Mouse (Mus musculus): Measurements from ENCODE around the gene Ank3. TPM values are rescaled to one million over a fixed set of nuclear protein-coding genes. Genes with fewer than 3 reads are reported as not detected.

Gene Ank3
- polyA plus RNA-seq, 1 experiment from 2014 or later = 22.5 TPM

DNA sequence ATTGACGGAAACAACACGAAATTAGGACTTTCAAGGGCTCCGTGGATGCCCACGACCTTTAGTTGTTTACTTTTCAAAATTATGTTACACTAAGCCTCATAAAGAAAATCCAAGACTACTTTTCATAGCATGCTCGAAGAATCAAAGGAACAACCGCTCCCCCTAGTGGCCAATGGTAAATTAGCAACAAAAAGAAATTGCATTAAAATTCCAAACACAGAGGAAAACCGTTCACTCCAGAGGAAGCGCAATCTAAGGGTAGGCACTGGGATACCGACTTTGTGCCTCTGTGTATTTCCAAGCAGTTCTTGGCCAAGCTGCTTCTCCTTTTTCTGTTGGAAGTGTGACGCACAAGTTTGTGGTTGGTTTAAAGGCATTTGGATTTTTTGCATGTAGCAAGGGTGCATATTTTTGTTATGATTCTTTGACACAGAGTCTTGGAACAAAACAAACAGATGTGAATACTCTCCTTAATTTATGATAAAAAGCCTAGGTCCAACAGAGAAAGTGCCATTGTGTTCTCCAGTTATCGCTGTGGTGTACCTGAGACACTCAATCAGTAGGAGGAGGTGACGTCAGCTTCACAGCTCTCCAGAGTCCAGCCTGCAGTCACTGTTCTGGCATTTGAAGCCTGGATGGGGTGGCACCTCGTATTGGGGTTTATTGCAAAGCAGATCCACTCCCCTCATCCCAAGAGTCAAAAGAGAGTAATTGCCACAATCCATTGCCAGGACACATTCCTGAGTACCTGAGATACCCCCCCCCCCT, 256.5 kb downstream of the Ank3 start:
- DNase-seq (ENCODE audit: low spot score) = peak; percentile 71
- Histone ChIP-seq H3K4me1 (ENCODE audit: control insufficient read depth, insufficient read depth, low read length) (peaks cover 11% of the 10 kb centered on the region), H3K4me2 (ENCODE audit: low read depth, low read length) (no peak overlapping the region), H3K27me3 (replicated peaks; ENCODE audit: control insufficient read depth, insufficient read depth, low read length) (no peaks in the 10 kb centered on the region), H3K27ac (replicated peaks; ENCODE audit: low read depth, low read length) (no peak overlapping the region), H3K9ac (ENCODE audit: low read depth, low read length) (no peak overlapping the region), H3K36me3 (ENCODE audit: control insufficient read depth, insufficient read depth, low read length) (no peaks in the 10 kb centered on the region), H3K4me3 (ENCODE audit: low read depth, low read length) (no peak overlapping the region), H3K9me3 (ENCODE audit: control insufficient read depth, low read length) (no peaks in the 10 kb centered on the region)
- ATAC-seq (ENCODE audit: low read depth) = no peak
- WGBS = 17% methylated on average over 13 of the region's 13 CpGs

DNA sequence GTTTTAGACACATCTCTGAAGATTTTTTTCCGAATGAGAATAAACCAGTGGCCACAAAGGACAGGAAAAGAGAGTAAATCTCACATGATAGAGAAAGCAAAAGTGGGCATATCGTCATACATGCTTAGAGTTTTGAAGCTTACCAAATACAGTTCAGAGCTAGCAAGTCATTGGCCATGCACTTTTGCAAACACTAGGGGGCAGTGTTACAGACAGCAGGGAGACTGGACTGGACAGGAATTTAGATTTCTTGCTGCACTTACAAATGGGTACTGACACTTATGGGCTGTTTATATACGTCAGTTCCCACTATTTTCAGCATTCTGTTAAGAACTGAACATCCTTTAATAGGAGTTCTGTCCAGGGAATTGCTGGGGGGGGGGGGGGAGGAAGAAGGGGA, 257.7 kb downstream of the Ank3 start:
- Histone ChIP-seq H3K9ac (ENCODE audit: low read depth, low read length) (no peak overlapping the region), H3K27ac (replicated peaks; ENCODE audit: low read depth, low read length) (no peak overlapping the region), H3K4me1 (ENCODE audit: control insufficient read depth, insufficient read depth, low read length) (peaks cover 11% of the 10 kb centered on the region), H3K9me3 (ENCODE audit: control insufficient read depth, low read length) (no peaks in the 10 kb centered on the region), H3K36me3 (ENCODE audit: control insufficient read depth, insufficient read depth, low read length) (no peaks in the 10 kb centered on the region), H3K4me3 (ENCODE audit: low read depth, low read length) (no peak overlapping the region), H3K27me3 (replicated peaks; ENCODE audit: control insufficient read depth, insufficient read depth, low read length) (no peaks in the 10 kb centered on the region), H3K4me2 (ENCODE audit: low read depth, low read length) (no peak overlapping the region)
- ATAC-seq (ENCODE audit: low read depth) (no peak), DNase-seq (ENCODE audit: low spot score) (peak; percentile 76)
- 12% methylated on average over 3 of the region's 3 CpGs for WGBS

- Histone ChIP-seq H3K4me2 (ENCODE audit: low read depth, low read length) (no peak overlapping the region), H3K9ac (ENCODE audit: low read depth, low read length) (no peak overlapping the region), H3K27ac (replicated peaks; ENCODE audit: low read depth, low read length) (no peak overlapping the region), H3K27me3 (replicated peaks; ENCODE audit: control insufficient read depth, insufficient read depth, low read length) (no peaks in the 10 kb centered on the region), H3K4me1 (ENCODE audit: control insufficient read depth, insufficient read depth, low read length) (no peaks in the 10 kb centered on the region), H3K9me3 (ENCODE audit: control insufficient read depth, low read length) (no peaks in the 10 kb centered on the region), H3K36me3 (ENCODE audit: control insufficient read depth, insufficient read depth, low read length) (no peaks in the 10 kb centered on the region), H3K4me3 (ENCODE audit: low read depth, low read length) (no peak overlapping the region)
- WGBS = 86% methylated on average over 4 of the region's 4 CpGs
- ATAC-seq (ENCODE audit: low read depth) = no peak
- no peak for DNase-seq (ENCODE audit: low spot score)
These were observed 261.2 kb downstream of the Ank3 start for GRCm38 (mm10) chr10:69659818-69660217.

DNA sequence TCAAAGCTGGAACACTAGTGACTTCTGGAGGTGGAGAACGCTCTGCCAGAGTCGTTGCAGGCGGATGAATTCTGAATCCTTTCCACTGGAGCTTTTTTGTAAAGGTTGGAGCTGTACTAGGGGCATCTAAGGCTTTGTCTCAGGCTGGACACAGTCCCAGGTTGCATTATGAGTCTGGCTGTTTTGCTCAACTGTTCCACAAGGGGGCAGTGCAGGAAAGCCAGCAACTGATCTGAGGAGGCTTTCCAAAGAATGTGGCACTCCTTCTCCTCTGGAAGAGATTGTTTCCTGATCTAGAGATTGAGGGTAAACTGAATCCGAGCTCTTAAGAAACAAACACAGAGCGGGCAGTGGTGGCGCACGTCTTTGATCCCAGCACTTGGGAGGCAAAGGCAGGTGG, 263.8 kb downstream of the Ank3 start:
- H3K36me3 ChIP-seq (ENCODE audit: control insufficient read depth, insufficient read depth, low read length) = no peaks in the 10 kb centered on the region
- no peak overlapping the region for H3K27ac ChIP-seq (replicated peaks; ENCODE audit: low read depth, low read length)
- H3K4me1 ChIP-seq (ENCODE audit: control insufficient read depth, insufficient read depth, low read length) = no peaks in the 10 kb centered on the region
- H3K4me3 ChIP-seq (ENCODE audit: low read depth, low read length) = no peak overlapping the region
- H3K9ac ChIP-seq (ENCODE audit: low read depth, low read length) = no peak overlapping the region
- no peaks in the 10 kb centered on the region for H3K27me3 ChIP-seq (replicated peaks; ENCODE audit: control insufficient read depth, insufficient read depth, low read length)
- ATAC-seq (ENCODE audit: low read depth) (peak; percentile 60), DNase-seq (ENCODE audit: low spot score) (peak; percentile 85)
- no peak overlapping the region for H3K4me2 ChIP-seq (ENCODE audit: low read depth, low read length)
- 8% methylated on average over 7 of the region's 7 CpGs for WGBS
- no peaks in the 10 kb centered on the region for H3K9me3 ChIP-seq (ENCODE audit: control insufficient read depth, low read length)

GRCm38 (mm10) chr10:69667482-69667881, 268.9 kb downstream of the Ank3 start:
- ATAC-seq (ENCODE audit: low read depth) = no peak
- H3K4me1 ChIP-seq (ENCODE audit: control insufficient read depth, insufficient read depth, low read length) = no peaks in the 10 kb centered on the region
- no peaks in the 10 kb centered on the region for H3K36me3 ChIP-seq (ENCODE audit: control insufficient read depth, insufficient read depth, low read length)
- H3K4me2 ChIP-seq (ENCODE audit: low read depth, low read length) = no peak overlapping the region
- 79% methylated on average over 4 of the region's 4 CpGs for WGBS
- no peak overlapping the region for H3K9ac ChIP-seq (ENCODE audit: low read depth, low read length)
- no peak overlapping the region for H3K4me3 ChIP-seq (ENCODE audit: low read depth, low read length)
- no peak overlapping the region for H3K27ac ChIP-seq (replicated peaks; ENCODE audit: low read depth, low read length)
- no peak for DNase-seq (ENCODE audit: low spot score)
- no peaks in the 10 kb centered on the region for H3K27me3 ChIP-seq (replicated peaks; ENCODE audit: control insufficient read depth, insufficient read depth, low read length)
- H3K9me3 ChIP-seq (ENCODE audit: control insufficient read depth, low read length) = no peaks in the 10 kb centered on the region

DNA sequence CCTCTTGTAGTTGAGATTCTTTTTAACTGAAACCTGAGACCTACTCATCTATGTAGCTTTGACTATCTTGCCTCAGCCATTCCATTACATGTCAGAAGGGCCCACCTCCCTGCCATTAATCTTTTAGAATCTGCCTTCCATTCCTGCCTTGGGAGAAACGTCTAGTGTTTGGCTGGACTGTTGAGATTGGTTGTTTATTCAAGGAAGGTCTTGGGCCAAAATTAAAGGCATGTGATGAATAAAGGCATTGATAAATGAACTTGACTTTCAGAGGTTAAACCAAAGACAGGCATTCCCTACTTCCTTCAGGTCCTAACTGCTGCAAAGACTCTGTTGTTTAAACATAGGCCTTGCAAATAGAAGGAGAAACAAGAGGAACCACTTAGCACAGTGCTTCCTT, 271.9 kb downstream of the Ank3 start:
- no peak overlapping the region for H3K4me3 ChIP-seq (ENCODE audit: low read depth, low read length)
- 18% methylated on average over 1 of the region's 1 CpGs for WGBS
- no peak for ATAC-seq (ENCODE audit: low read depth)
- no peaks in the 10 kb centered on the region for H3K4me1 ChIP-seq (ENCODE audit: control insufficient read depth, insufficient read depth, low read length)
- no peak for DNase-seq (ENCODE audit: low spot score)
- H3K4me2 ChIP-seq (ENCODE audit: low read depth, low read length) = no peak overlapping the region
- H3K9me3 ChIP-seq (ENCODE audit: control insufficient read depth, low read length) = no peaks in the 10 kb centered on the region
- H3K36me3 ChIP-seq (ENCODE audit: control insufficient read depth, insufficient read depth, low read length) = no peaks in the 10 kb centered on the region
- no peak overlapping the region for H3K27ac ChIP-seq (replicated peaks; ENCODE audit: low read depth, low read length)
- H3K27me3 ChIP-seq (replicated peaks; ENCODE audit: control insufficient read depth, insufficient read depth, low read length) = no peaks in the 10 kb centered on the region
- H3K9ac ChIP-seq (ENCODE audit: low read depth, low read length) = no peak overlapping the region

- Histone ChIP-seq H3K36me3 (ENCODE audit: control insufficient read depth, insufficient read depth, low read length) (no peaks in the 10 kb centered on the region), H3K4me1 (ENCODE audit: control insufficient read depth, insufficient read depth, low read length) (no peaks in the 10 kb centered on the region), H3K27ac (replicated peaks; ENCODE audit: low read depth, low read length) (no peak overlapping the region), H3K4me2 (ENCODE audit: low read depth, low read length) (no peak overlapping the region), H3K9ac (ENCODE audit: low read depth, low read length) (no peak overlapping the region), H3K27me3 (replicated peaks; ENCODE audit: control insufficient read depth, insufficient read depth, low read length) (no peaks in the 10 kb centered on the region), H3K9me3 (ENCODE audit: control insufficient read depth, low read length) (no peaks in the 10 kb centered on the region), H3K4me3 (ENCODE audit: low read depth, low read length) (no peak overlapping the region)
- 59% methylated on average over 2 of the region's 2 CpGs for WGBS
- ATAC-seq (ENCODE audit: low read depth) (no peak), DNase-seq (ENCODE audit: low spot score) (no peak)
These were observed 272.4 kb downstream of the Ank3 start for GRCm38 (mm10) chr10:69670959-69671358.

DNA sequence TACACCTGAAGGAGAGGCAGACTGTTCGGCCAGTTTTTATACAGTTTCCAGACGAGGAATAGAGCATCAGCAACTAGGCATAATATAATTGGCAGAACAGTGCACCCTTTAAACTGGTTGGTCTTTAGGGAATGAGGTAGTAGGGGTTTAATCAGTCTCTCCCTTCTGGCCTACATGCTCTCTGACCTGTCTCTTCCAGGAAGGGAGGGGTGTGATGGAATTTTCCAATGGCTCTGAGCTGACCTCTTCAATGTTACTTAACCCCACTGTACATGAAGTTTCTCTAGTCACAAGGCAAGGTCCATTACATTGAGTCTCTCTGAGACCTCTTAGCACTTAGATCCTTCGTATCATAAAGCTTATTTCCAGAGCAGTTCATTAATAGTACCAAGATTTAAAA, 272.9 kb downstream of the Ank3 start:
- no peak overlapping the region for H3K9ac ChIP-seq (ENCODE audit: low read depth, low read length)
- no peaks in the 10 kb centered on the region for H3K4me1 ChIP-seq (ENCODE audit: control insufficient read depth, insufficient read depth, low read length)
- no peak for ATAC-seq (ENCODE audit: low read depth)
- no peak for DNase-seq (ENCODE audit: low spot score)
- H3K4me3 ChIP-seq (ENCODE audit: low read depth, low read length) = no peak overlapping the region
- H3K4me2 ChIP-seq (ENCODE audit: low read depth, low read length) = no peak overlapping the region
- WGBS = 73% methylated on average over 3 of the region's 3 CpGs
- no peaks in the 10 kb centered on the region for H3K9me3 ChIP-seq (ENCODE audit: control insufficient read depth, low read length)
- no peak overlapping the region for H3K27ac ChIP-seq (replicated peaks; ENCODE audit: low read depth, low read length)
- no peaks in the 10 kb centered on the region for H3K36me3 ChIP-seq (ENCODE audit: control insufficient read depth, insufficient read depth, low read length)
- H3K27me3 ChIP-seq (replicated peaks; ENCODE audit: control insufficient read depth, insufficient read depth, low read length) = no peaks in the 10 kb centered on the region

GRCm38 (mm10) chr10:69672545-69672944, 274.0 kb downstream of the Ank3 start:
- DNase-seq (ENCODE audit: low spot score) (no peak), ATAC-seq (ENCODE audit: low read depth) (no peak)
- Histone ChIP-seq H3K4me1 (ENCODE audit: control insufficient read depth, insufficient read depth, low read length) (no peaks in the 10 kb centered on the region), H3K27ac (replicated peaks; ENCODE audit: low read depth, low read length) (no peak overlapping the region), H3K9ac (ENCODE audit: low read depth, low read length) (no peak overlapping the region), H3K27me3 (replicated peaks; ENCODE audit: control insufficient read depth, insufficient read depth, low read length) (no peaks in the 10 kb centered on the region), H3K4me2 (ENCODE audit: low read depth, low read length) (no peak overlapping the region), H3K36me3 (ENCODE audit: control insufficient read depth, insufficient read depth, low read length) (no peaks in the 10 kb centered on the region), H3K9me3 (ENCODE audit: control insufficient read depth, low read length) (no peaks in the 10 kb centered on the region), H3K4me3 (ENCODE audit: low read depth, low read length) (no peak overlapping the region)

Measured in embryonic facial prominence, embryonic 14.5 days (tissue).